Mouse (Mus musculus) gonadal fat pad, adult 2 months (tissue): Measurements from ENCODE around the gene Jmy. TPM values are rescaled to one million over a fixed set of nuclear protein-coding genes. Genes with fewer than 3 reads are reported as not detected.

ENCODE experiments used
- DNase-seq: peaks from one replicate; pipeline ENCODE4 v3.0.0-alpha.2; 2012; ENCODE audit warnings: low read depth
- polyA plus RNA-seq: library from polyadenylated mRNA; depleted of rRNA; stranded (reverse); fragments of >200 nt; gene quantifications from 2 replicates; pipeline ENCODE4 v1.2.3, GENCODE M21; 2012

Jmy gene
- polyA plus RNA-seq, 1 experiment = 8.6 TPM

DNA sequence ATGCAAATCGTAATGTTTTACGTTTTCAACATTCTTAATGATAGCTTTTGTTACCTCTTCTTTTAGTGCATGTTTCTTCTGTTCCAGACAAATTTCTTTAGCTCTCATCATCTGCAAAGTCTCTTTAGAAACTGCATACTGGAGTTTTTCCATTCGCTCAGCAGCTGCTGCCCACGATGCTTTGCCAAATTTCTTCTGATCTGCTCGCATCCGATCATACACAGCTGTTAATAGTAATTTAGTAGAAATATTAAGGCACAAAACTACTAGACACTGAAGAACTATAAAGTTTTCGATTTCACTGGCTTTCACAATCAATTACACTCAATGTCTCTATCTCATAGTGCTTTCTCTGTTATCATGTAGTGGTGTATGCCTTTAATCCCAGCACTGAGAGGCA lies 40.0 kb downstream of the Jmy start:
- DNase-seq = no peak

DNA sequence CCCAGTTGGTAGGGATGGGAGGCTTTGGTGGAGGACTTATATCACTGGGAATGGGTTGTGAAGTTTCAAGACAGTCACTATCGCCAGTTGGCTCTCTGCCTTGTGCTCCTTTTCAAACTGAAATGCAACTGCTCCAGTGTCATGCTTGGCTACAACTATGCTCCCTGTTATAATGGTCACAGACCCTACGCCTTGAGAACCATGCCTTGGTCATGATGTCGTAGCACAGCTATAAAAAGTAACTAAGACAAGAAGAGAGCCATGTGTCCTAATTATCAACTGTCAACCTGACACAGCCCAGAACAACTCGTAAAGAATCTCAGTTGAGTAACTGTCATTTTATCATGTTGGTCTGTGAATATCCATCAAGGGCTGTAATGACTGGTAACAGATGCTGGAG lies 41.0 kb downstream of the Jmy start:
- no peak for DNase-seq

DNA sequence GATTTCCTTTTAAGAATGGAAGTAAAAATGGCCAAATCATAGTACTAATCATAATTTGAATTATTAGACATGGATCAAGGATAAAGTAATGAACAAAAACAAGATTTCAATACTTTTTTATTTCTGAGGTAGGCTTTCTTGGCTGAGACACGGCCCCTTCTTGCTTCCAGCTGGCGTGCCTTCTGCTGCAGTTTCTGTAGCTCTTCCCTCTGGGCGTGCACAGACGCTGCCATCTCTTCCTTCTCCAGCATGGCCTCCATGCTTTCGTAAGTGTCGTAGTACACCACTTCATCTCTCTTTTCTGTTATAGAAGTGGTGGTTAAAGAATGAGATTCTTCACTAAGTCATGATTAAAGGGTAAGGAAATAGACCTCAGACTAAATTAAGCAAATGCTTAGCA lies 46.3 kb downstream of the Jmy start:
- DNase-seq = no peak

DNA sequence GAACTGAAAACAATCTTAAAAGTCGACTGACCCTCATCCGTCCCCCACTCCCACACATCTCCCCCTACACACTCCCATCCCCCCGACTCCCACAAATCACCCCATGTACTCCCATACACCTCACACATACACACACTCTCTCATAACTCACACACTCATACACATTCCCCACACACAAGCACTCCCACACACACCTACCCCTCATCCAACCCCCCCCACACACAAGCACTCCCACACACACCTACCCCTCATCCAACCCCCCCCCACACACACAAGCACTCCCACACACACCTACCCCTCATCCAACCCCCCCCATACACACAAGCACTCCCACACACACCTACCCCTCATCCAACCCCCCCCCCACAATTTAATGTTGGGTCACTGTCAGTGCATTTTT lies 59.4 kb downstream of the Jmy start:
- no peak for DNase-seq

DNA sequence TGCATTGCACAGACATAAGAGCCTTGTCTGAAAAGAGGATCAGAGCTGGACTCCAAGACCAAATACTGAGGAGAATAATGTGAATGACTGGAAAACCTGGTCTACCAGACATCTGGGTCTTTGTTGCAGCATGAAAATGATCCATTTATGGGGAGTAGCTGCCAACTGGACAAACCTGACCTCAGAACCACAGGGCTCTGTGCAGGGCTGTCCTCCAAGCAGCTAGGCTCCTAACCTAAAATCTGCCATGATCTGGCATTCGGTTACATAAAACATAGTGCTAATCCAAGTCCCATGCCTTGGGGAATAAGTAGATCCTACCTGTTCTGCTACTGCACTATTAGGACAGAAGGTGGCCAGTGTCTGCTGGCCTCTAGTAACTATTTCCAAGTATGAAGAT lies 70.4 kb downstream of the Jmy start:
- peak; percentile 46 for DNase-seq

DNA sequence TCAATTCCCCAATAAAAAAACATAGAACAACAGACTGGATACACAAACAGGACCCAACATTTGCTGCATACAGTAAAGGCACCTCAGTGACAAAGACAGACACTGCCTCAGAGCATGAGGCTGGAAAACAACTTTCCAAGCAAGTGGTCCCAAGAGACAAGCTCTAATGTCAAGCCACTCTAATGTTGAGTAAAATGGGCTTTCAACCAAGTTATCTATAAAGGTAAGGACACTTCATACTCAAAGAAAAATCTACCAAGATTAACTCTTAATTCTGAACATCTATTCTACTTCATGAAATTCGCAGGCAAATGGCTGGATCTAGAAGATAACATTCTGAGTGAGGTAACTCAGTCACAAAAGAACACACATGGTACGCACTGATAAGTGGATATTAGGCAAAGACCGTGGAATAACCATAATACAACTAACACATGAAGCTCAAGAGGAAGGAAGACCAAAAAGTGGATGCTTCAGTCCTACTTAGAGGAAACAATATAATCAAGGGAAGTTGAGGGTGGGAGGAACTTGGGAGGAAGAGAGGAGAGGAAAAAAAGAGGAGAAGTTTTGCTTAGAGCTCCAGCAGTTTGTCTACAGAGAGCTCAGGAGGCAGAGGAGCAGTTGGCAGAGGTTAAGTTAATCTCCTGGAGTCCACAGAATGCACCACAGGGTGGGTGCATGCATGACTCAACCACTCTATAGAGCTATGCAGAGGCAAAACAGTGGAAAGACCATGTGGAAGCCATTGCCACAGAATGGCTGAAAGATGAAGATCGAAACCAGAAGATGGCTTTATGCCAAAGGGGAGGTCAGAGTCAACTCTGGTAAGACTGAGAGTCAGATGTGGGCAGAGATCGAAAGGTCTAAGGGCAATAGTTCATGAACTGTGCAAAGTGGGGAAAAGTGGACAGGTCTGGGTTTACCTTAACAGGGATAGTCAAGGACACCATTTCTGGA lies 71.4 kb downstream of the Jmy start:
- no peak for DNase-seq

DNA sequence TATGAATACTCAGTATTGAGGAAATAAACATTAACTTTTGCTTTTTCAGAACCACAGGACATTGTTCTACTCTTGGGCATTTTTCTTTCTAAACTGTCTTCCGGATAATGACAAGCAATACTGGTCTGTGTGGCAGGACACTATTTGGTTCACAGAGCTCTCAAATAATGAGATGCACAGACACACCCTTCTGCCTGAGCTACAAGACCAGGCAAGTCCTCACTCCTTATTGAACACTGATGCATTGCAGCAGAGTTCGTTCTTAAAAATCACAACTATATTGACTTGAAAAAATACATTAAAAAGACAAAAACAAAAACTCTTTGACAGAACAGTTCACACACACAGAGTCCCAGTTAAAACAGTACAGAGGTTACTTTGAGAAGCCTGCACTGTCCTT lies 76.4 kb downstream of the Jmy start:
- DNase-seq = no peak

DNA sequence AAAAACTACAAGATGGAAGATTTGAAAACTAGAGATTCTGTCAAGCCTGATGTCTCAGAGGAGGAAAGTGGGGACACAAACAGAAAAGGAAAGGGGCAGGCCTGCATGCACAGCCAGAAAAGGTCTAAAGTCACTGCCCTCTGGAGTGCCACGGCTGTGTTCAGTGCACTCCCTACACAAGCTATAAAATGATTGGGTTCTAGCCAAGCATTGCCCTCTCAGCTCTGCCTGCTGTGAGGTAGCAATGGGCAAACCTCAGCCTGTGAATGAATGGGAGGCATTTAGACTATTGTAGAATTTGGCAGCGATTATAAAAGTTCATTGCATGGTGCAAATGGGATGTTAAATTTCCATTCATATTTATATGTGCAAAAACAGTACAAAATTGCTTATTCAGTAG lies 79.8 kb downstream of the Jmy start:
- no peak for DNase-seq

DNA sequence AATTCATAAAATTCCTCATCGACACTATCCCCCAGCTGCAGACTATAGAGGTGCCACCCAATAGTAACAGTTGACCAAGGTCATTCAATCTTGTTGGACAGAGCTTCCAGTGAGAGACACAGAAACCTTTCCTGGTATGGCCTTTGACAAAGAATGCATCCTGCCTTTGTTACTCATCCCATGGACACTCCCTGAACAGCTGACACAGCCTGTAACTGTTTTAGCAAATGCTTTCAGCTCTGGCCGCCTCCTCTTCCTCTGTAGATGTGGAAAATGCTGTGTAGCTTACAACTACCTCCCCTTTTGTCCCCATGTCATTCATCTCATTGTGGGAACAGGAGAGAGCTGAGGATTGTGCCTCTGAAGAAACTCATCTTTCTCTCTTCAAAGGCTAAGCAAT lies 81.3 kb downstream of the Jmy start:
- DNase-seq = no peak

DNA sequence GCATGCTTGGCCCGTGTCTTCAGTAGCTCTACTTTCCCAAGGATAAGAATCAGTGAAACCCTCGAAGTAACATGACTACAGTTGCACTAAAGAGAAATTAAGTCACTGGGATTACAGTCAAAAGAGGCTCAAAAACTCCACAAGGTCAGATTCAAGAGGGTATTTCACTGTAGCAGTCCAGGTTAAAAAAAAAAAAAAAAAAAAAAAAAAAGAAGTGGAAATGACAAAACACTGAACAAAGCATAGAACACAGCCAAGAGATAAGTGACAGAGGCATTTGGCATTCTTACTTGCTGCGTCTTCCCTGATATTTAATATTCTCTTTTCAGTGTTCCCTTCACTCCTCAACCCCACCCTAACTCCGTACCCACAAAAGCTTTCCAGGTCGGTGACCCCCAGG lies 84.6 kb downstream of the Jmy start:
- no peak for DNase-seq

DNA sequence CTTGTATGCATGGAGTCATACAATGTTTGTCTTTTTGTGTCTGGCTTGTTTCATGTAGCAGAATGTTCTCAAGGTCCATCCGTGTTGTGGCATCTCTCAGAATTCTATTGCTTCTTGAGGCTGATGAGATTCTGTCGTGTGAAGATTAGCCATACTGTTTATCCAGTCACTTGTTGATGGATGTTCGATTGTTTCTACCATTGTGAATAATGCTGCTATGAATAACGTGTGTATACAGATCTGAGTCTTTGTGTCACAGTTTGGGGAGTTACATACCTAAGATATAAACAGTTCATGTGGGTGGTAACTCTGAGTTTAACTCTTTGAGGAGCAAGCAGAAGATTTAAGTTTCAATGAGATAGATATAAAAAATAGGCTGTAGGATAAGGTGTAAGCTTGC lies 89.3 kb downstream of the Jmy start:
- no peak for DNase-seq

DNA sequence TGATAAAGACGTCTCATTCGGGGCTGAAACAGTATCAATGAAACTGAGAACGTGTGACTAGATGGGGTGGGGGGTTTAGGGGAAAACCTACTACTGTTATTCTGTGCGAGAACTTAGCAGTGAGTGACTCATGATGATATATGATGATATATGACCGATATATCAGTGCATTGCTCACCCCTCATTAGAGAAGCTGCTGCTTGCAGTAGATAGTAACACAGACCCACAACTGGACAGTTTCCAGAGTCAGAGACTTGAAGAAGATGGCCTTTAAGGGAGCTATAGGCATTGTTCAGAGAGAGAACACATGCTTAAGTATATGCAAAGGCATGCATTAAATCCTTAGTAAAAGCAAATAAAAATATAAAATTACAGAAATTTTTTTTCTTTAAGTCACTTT lies 92.8 kb downstream of the Jmy start:
- no peak for DNase-seq

DNA sequence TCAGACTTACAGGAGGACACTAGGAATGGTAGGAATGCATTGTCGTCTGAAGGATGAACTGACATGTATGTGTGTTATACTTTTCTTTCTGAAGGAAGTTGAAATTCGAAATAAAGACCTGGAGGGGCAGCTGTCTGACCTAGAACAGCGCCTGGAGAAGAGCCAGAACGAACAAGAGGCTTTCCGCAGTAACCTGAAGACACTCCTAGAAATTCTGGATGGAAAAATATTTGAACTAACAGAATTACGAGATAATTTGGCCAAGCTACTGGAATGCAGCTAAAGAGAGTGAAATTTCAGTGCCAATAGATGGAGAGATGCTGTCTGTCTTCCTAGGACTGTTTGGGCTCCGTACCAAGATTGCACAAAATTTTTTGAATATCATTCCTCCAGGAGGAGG lies 97.7 kb downstream of the Jmy start:
- no peak for DNase-seq

DNA sequence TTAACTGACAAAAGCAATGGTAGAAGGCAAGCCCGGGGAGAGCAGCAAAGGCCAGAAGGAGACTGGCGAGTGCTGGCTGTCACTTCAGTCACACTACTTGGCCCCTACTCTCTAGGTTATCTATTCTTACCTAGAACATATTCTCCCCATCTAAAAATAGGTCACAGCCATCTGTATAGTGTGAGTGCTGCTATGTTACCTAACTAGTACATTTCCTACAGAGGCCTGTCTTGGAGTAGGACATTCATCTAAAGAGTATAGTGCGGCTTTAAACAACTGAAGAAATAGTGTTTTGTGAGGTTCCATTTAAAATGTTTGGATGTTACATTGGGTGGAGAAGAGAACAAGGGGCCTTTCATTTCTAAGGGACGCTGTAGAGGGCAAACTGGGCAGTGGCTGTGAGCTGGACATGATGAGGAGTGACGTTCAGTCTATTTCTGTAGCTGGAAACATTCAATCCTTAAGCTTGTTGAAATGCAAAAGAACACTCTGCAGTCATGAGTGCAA lies 99.8 kb downstream of the Jmy start:
- DNase-seq = no peak

DNA sequence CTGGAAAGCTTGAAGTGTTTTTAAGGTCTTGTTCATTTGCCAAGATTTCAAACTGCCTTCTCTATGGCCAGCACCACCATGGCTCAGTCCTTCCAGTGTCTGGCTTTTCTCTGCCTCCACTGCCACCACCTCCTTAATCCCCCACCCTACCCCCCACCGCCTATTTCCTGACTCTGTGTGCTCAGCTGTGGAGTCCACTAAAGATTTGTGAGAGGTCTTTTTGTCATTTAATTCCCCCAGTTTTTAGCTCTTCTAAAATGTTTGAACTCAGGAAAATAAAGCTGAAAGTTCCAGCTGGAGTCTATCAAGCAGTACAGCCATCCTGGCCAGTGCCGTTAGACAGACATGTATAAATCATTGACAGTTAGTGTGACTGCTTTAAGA lies 110.4 kb downstream of the Jmy start:
- no peak for DNase-seq

DNA sequence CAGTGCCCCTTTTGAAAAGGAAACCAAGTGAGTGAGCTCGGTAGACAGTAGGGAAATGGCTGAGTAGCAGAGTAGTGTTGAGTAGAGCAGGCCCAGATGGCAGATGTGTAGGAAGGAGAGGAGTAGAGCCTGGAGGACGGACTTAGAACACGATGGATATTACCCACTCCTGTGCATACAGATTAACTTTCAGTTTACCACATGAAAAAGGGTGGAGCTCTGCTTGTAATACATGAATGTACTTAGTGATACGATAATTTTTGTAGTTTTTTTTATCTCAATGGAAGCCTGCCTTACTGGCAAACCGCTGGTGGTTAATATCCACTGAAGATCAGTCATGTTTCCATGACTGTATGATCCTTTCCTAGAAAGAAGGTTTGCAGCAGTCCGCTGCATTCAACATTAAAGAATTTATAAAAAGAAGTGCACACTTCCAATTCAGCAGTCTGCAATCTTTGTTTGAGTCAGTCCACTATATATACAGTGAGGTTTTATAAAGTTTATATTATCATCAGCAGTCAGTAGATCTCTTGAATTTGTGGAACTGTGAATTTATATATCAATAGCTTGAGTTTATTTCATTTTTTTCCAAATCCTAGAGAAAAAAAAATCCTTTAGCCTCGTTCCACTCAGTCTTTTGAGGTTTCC lies 110.9 kb downstream of the Jmy start:
- no peak for DNase-seq

DNA sequence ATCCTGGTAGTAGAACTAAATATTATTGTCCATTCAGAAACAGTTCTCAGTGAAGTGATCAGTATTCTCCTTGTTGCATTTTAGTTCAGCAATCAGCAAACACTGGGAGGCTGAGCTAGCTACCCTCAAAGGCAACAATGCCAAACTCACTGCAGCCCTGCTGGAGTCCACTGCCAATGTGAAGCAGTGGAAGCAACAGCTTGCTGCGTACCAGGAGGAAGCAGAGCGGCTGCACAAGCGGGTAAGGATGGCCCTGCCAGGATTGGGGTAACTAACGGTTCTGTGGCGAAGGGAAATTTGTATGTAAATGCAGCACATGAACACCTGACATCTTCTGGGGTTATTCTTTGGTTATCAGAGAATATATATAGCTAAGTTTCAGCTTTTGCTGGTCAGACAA lies 112.2 kb downstream of the Jmy start:
- DNase-seq = no peak

DNA sequence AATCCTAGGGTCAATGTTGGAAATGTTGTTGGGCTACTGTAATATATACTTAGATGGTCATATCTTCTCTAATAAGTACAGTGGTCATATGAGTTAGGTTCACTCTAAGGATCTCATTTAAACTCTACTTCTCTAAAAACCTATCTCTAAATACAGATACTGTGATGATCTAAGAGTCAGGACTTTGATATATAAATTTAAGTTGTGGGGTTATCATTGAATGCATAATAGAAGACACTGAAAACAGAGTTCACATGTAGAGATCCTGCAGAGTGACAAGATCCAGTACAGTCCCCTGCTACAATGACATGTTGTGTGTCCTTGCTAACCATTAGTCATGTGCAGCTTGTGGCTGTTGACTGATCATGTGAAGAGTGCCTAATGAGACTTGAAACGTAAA lies 114.5 kb downstream of the Jmy start:
- no peak for DNase-seq

DNA sequence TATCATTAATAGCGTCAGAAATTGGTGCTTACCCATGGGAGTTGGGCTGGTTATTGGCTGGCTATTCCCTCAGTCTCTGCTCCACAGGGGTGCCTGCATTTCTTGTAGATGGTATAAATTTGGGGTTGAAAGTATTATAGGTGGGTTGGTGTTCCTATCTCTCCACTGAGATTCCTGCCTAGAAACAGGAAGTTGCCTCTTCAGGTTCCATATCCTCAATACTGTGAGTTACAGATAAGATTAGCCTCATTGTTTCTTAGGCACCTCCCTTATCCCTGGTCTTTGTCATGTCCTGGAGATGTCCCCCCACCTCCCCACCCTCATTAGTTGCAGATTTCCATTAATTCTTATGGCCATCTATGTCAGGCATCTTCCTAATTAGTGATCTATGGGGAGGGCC lies 115.1 kb downstream of the Jmy start:
- no peak for DNase-seq

DNA sequence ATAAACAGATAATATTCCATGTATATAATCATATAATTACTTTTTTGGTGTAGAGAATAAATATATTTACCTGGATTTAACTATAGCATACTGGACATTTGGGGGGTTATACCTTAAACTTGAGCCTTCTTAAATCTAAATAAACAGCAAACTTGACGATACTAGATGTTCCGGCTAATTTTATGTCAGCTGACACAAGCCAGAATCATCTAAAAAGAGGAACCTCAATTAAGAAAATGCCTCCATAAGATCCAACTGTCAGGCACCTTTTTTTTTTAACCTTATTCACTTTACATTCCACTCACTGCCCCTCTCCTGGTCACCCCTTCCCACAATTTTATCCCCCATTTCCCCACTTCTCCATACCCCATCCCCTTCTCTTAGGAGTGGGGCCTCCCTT lies 116.0 kb downstream of the Jmy start:
- no peak for DNase-seq

DNA sequence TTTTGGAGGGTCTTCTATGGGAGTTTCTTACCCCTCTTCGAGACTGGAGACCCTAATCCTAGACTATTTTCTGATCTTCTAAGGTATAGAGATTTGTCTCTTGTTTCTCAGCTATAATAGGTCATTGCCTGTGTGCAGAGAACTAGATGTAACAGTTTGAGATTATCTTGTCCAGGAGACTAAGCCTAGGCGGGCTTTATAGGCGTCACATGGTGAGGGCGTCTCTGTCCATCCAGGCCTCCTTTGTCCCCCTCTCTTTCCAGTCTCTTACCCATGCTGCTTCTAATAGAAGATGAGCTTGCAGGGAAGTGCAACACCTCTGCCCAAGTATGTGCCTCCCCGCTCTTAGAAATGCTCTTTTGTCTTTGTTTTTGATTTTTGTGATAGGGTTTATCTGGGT lies 116.5 kb downstream of the Jmy start:
- no peak for DNase-seq

DNA sequence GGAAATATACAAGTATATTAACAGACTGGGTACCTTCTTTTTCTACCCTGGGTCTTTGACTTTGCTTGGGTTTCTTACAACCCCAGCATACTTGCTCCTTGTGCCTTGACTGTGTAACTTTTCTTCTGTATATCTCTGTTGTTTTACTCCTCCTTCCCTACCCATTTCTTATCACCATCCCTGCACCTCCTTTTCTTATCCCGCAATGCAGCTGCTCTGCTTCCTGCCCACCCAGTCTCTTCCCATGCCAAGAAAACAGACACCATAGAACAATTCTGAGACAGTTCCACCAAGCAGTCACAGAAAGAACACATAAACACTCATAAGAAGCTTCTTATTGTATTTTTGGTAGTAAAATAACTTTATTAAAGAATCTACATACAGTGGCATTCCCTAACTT lies 118.3 kb downstream of the Jmy start:
- no peak for DNase-seq

DNA sequence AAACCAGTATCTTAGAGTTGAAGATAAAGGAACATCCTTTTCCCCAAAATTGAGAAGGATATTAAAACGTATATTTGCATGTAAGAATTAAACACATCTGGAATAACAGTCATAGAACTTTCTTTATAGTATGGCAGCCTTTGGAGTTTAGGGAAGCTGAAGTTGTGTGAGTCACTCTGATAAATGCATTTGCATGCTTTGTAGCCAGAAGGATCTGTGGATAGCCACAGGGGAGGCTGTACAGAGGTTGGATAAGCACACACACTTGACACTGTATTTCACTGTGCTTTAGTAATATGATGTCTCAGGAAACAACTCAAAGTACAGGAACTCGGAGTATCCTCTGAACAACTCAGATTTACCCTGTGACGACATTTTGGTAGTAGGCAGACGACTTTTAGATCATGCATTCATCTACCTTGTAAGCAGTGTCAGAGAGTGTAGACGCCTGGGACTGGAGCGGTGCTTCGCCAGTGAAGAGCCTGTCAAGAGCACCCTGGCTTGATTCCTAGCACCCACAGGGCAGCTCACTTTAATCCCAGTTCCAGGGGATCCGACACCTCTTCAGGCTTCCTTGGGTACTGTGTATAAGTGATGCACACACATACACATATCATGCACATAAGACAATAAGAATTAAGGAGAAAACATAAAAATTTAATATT lies 119.1 kb downstream of the Jmy start:
- DNase-seq = no peak
